Mouse (Mus musculus) liver, adult 2 months (tissue): ENCODE measurements around the gene Atp8a2.

Experiments used
- CTCF ChIP-seq: fragments of 200-500 bp; IDR thresholded peaks from 2 replicates; pipeline ENCODE4 v1.5.1; 2011; ENCODE audit warnings: low read depth, low read length, control low read depth
- POLR2A ChIP-seq: fragments of 200-500 bp; IDR thresholded peaks from 2 replicates; pipeline ENCODE4 v1.6.1; 2011; ENCODE audit warnings: low read length, control low read depth; ENCODE audit not compliant: insufficient read depth; ENCODE audit errors: extremely low read depth

DNA sequence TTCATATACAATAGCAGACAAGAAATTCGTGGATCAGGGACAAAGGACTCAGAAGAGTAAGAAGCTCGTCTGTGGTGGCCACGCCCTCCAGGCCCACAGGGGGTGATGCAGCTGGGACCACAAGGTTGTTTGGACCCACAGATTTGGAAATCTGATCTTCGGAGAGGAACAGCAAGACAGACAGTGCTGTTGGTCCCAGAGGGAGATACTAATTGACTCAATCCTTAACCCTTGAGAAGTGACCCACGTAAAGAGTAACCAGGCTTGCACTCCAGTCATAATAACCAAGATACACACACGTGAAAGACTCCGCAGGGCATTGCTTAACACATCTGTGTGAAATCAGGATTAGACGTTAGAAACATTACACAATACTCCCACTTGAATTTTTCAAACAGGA is 605.1 kb downstream of the Atp8a2 start:
- TF ChIP-seq POLR2A (no peak), CTCF (no peak)
